Mouse (Mus musculus): ENCODE measurements around the gene Cacfd1. TPM values are rescaled to one million over a fixed set of nuclear protein-coding genes. Genes with fewer than 3 reads are reported as not detected.

Gene Cacfd1
- total RNA-seq (2022) = 10 to 100 TPM; 44.4 to 51.6 (median 48.5) TPM

DNA sequence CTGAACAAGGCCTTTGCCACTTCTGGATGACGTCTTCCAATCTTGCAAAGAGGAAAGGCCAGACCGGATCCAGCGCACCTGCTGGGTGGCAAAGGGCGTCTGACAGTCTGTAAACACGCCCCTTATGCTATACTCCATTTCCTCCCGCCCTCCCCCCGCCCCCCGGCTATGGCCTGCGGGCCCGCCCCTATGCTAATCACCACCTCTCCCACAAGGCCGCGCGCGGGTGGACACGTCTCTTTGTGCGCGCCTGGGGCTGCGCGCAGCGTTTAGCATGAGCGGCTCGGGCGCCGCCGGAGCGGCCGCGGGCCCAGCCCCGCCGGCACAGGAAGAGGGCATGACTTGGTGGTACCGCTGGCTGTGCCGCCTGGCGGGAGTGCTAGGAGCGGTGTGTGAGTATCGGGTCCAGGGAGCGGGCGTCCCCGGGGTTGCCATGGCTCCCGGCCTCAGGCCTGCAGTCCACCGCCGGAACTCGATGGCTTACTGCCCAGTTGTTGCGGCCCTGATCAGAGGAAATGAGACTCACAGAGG is at the start of gene Cacfd1:
TSS of gene Cacfd1 (plus strand) at position 213 of the 531 bp plus-strand sequence.
- DNase-seq (ENCODE audit: low spot score) = peak; percentile 86

DNA sequence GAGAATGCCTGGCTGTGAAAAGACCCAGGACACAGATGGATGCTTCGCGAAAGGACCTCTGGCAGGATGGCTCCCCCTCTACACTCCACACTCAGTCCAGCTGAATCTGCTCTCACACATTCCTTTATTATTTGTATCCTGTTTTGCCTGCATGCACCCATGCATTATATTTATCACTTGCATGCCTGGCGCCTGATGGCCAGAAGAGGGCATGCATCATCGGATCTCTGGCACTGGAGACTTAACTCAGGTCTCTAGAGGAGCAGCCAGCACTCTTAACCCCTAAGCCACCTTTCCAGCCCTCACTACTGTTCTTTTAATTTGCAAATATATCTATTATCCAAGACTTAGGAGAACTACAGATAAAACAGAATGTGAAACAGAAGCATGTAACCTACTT is 49.0 kb upstream of the Cacfd1 start:
- DNase-seq (ENCODE audit: low spot score) = no peak

- DNase-seq (ENCODE audit: low spot score) = peak; percentile 94
Measured at GRCm38 (mm10) chr2:26963923-26964723, 45.6 kb upstream of the Cacfd1 start, which contains the start of gene Rexo4. Gene Rexo4 (minus strand): TSS chr2:26964386.

DNA sequence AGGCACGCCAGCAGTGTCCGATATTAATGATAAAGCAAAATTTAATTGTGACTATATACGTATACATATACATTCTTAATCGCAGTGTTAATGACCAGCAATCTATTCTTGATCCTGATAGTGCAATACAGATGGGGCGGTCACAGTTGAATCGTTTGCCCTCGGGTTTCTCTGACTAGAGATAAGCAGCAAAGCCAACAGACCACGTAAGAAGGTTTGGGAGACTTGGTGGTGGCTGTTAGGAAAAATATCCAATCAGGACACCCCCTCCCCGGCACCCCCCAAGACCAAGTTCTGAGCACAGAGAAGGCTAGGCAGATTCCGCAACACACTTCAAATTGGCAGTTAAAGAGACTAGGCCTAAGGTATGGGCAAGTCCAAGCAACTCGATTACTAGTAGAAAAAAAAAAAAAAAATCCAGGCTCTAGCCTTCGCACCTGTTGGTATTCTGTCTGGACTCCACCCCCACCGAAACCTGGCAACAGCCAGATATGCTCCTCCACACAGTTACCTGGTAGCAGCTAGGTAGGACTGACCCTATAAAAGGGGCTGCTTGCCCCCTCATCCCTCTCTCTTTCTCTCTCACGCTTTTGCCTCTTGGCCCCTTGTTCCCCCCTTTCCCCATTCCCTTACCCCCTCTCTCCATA is 44.9 kb upstream of the Cacfd1 start:
- DNase-seq (ENCODE audit: low spot score) = no peak

DNA sequence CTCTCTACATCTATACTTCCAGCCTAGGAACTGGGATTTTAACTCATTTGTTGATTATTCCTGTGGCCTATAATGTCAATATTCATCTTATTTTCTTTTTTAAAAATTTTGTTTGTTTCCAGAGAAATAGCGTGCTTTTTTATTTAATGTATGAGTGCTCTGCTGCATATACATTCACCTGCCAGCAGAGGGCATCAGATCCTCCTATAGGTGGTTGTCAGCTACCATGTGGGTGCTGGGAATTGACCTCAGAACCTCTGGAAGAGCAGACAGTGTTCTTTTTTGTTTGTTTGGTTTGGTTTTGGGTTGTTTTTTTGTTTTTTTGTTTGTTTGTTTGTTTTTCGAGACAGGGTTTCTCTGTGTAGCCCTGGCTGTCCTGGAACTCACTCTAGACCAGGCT is 42.5 kb upstream of the Cacfd1 start:
- DNase-seq (ENCODE audit: low spot score) = no peak

- DNase-seq (ENCODE audit: low spot score) = no peak
Measured at GRCm38 (mm10) chr2:26973116-26973515, 36.6 kb upstream of the Cacfd1 start, which contains the start of gene Adamts13. Gene Adamts13 (plus strand): TSS chr2:26973416.

DNA sequence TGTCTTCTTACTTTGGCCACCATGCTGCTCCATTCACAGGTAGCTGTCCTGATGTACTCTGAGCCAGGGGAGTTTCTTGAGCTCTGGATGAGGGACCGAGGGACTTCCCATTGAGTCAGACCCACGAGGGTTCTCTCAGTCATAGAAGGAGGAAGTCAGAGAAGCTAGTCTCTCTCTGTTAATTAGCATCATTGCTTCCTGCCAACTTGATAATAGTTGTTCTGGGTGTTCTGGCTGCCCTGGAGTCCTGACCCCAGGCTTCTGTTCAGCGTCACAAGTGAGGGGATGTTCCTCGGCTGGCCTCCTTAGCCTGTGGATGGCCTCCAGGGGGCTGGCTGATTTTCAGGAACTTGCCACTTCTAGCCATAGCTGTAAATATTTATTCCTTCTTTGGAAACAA is 35.8 kb upstream of the Cacfd1 start:
- no peak for DNase-seq (ENCODE audit: low spot score)

DNA sequence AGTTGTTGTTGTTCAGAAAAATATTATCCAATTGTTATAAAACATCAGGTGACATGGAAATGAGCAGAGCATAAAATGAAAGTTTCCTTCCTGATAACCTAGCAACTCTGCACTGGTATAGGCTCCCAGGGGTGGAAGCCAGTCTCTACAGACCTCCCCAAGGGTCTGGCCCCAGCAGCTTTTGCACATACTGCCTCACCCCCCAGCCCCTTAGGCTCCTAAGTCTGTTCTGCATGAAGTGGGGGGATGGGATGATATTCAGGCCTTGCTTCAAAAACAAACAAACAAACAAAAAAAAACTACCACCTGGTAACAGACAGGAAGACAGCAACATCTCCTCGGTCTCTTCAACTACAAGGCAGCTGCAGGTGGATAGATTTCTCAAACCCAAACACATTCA is 29.4 kb upstream of the Cacfd1 start:
- DNase-seq (ENCODE audit: low spot score) = no peak

GRCm38 (mm10) chr2:26984179-26984578 is 25.5 kb upstream of the Cacfd1 start:
- DNase-seq (ENCODE audit: low spot score) = no peak

GRCm38 (mm10) chr2:26984640-26985039 is 25.1 kb upstream of the Cacfd1 start:
- no peak for DNase-seq (ENCODE audit: low spot score)

DNA sequence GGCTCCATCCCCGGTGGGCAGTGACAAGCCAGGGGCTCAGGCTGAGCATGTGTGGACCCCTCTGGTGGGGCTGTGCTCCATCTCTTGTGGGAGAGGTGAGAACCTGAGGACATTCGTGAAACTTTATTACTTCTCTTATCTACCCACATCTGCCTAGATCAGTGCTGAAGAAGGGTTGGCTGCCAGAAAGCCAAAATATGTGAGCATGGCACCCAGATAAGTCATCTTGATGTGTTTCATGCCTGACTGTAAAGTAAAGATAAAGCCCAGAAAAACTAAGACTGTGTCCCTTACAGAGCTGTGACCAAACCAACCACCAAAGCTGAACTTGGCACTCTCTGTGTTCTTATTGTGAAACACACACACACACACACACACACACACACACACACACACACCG is 15.8 kb upstream of the Cacfd1 start:
- DNase-seq (ENCODE audit: low spot score) = no peak

GRCm38 (mm10) chr2:26997498-26997897 is 12.2 kb upstream of the Cacfd1 start:
- DNase-seq (ENCODE audit: low spot score) = no peak

DNA sequence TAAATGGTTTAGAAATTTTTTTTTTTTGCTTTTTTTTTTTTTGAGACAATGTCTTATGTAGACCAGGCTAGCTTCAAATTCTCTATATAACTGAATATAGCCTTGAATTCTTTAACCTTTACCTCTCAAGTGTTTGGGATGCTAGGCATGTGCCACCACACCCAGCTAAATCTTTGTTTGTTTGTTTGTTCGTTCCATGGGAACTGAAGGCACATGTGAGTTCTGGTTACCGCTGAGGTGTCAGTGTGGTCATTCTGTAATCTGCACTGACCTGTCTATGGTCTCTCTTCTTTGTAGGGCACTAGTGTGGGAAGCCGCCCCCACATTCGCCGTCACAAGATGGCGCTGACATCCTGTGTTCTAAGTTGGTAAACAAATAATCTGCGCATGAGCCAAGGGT is 11.7 kb upstream of the Cacfd1 start:
- DNase-seq (ENCODE audit: low spot score) = no peak

DNA sequence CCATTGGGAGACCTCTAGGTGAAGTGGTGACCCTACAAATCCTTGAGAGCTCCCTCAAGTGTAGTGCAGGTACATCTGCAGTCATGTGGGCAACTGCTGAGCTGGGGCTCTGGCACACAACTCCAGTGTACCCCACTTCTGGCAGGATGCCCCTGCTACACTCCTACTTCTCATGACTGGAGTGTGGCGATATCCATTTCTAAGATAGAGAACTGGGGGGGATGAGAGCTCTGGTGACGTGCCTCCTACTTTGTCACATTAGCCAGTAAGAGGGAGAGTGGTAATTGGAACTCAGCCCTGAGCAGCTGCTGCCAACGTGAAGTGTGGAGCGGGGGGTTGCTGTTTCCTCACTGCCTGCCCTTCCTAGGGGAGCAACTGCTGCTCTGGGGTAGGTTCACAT is 3.5 kb upstream of the Cacfd1 start:
- no peak for DNase-seq (ENCODE audit: low spot score)

DNA sequence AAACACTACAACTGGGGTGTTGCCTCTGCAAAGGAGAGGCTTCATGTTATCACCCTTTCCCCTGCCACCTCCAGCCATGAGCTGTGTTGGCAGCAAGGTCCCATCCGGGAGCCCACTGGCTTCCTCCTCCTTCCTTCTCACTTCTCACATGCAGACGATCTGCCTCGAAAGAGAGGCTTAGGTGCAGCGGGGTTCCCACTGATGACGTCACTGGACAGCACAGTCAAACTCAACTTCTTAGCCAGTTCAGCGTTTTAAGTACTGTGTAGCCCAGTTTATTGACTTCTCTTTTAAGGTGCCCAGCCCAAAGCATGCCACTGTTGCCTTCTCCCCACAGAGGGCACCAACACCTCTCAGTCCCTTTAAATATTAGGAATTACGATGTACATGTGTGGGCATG is 2.0 kb upstream of the Cacfd1 start:
- no peak for DNase-seq (ENCODE audit: low spot score)

DNA sequence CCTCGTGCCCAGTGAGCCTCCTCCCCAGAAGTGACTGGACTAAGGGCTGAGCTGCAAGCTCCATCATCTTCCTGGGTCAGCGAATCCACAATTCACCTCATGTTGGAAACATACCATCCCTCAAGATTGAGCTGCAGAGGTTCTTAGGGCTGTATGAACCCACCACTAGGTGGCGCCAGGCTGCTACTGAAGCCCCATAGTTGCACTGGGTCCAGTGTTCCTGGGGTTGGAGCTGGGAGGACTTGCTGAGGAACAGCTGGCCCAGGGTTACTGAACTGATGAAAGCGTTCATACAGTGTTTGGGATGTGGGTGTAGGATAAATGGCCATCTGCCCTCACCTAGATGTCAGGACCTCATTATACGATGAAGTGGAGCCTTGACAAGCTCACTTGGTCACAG is 8.1 kb downstream of the Cacfd1 start:
- DNase-seq (ENCODE audit: low spot score) = peak; percentile 64

GRCm38 (mm10) chr2:27019530-27019929 is 9.8 kb downstream of the Cacfd1 start:
- no peak for DNase-seq (ENCODE audit: low spot score)

- no peak for DNase-seq (ENCODE audit: low spot score)
Measured at GRCm38 (mm10) chr2:27021103-27021502, 11.4 kb downstream of the Cacfd1 start.

DNA sequence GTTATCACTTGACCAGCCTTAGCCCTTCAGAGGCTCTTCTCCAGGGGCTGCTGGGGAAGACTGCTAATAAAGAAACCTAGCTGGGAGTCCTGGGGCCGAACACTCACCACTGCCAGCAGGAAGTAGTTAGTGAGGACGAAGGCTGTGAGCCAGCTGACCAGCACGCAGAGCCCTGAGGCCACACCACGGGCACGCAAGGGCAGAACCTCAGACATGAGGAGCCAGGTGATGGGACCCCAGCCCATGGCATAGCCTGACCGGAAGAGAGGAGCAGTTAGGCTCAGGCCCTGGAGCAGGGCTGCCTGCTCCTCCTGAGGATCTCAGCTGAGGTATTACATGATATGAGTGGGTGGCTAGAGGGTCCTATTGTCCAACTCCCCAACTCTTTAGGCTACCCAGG is 12.9 kb downstream of the Cacfd1 start:
- DNase-seq (ENCODE audit: low spot score) = no peak

- DNase-seq (ENCODE audit: low spot score) = no peak
Measured at GRCm38 (mm10) chr2:27024136-27024535, 14.4 kb downstream of the Cacfd1 start.

DNA sequence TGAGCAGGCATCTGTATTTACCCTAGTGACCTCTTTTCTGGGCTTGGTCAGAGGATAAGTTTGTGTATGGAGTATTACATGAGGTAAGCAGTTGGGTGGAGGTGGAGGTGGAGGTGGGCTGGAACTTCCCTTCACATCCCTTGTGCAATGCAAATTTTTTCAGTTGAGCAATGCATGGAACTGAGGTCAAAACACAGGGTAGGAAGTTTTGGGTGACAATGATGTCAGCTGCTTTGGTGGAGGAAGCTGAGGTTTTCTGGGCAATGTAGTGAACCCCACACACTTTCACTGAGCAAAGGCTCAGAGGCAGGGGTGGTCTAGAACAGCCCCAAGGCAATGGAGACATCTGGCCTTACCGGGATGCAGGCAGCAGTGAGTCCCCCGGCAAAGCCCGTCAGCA is 15.8 kb downstream of the Cacfd1 start:
- no peak for DNase-seq (ENCODE audit: low spot score)

- no peak for DNase-seq (ENCODE audit: low spot score)
Measured at GRCm38 (mm10) chr2:27026332-27026731, 16.6 kb downstream of the Cacfd1 start.

Measured in heart, adult 8-10 months (tissue).